Mouse (Mus musculus): ENCODE results near the gene Usp48. TPM values are rescaled to one million over a fixed set of nuclear protein-coding genes. Genes with fewer than 3 reads are reported as not detected.

Gene Usp48
- total and polyA plus RNA-seq, 3 experiments = 71.2 to 206 (median 137) TPM

- Histone ChIP-seq H3K27me3 (ENCODE audit: insufficient read depth, low read length) (peaks cover 12% of the 10 kb centered on the region), H3K4me1 (ENCODE audit: insufficient read depth, low read depth, low read length) (peaks cover 2% of the 10 kb centered on the region), H3K36me3 (replicated peaks) (no peaks in the 10 kb centered on the region), H3K9me3 (replicated peaks) (no peaks in the 10 kb centered on the region), H3K4me3 (ENCODE audit: low read depth, low read length) (no peak overlapping the region)
- TF ChIP-seq GATA2 (IDR thresholded peaks at IDR 0.05; ENCODE audit: borderline replicate concordance, low read depth, low read length) (no peak), TAL1 (conservative IDR thresholded peaks at IDR 0.05; ENCODE audit: low read depth, low read length) (no peak), CTCF (IDR thresholded peaks at IDR 0.05; ENCODE audit: low read depth, low read length) (no peak), POLR2AphosphoS5 (IDR thresholded peaks at IDR 0.05; ENCODE audit: insufficient replicate concordance, low read depth, low read length) (no peak), GATA1 (IDR thresholded peaks at IDR 0.05; ENCODE audit: borderline replicate concordance, low read length) (no peak)
- DNase-seq (ENCODE audit: low spot score) (no peak), ATAC-seq (ENCODE audit: extremely low read depth, insufficient number of reproducible peaks, low FRiP score, poor library complexity, severe bottlenecking) (no peak)
Measured at GRCm38 (mm10) chr4:137589586-137589985, 4.0 kb upstream of the Usp48 start.

- peaks cover 2% of the 10 kb centered on the region for H3K36me3 ChIP-seq (replicated peaks)
- no peak for ATAC-seq (ENCODE audit: extremely low read depth, insufficient number of reproducible peaks, low FRiP score, poor library complexity, severe bottlenecking)
- H3K9me3 ChIP-seq (replicated peaks) = no peaks in the 10 kb centered on the region
- no peak for TF ChIP-seq POLR2AphosphoS5 (IDR thresholded peaks at IDR 0.05; ENCODE audit: insufficient replicate concordance, low read depth, low read length)
- TF ChIP-seq TAL1 (conservative IDR thresholded peaks at IDR 0.05; ENCODE audit: low read depth, low read length) = no peak
- TF ChIP-seq GATA1 (IDR thresholded peaks at IDR 0.05; ENCODE audit: borderline replicate concordance, low read length) = no peak
- no peak for TF ChIP-seq GATA2 (IDR thresholded peaks at IDR 0.05; ENCODE audit: borderline replicate concordance, low read depth, low read length)
- no peak for TF ChIP-seq CTCF (IDR thresholded peaks at IDR 0.05; ENCODE audit: low read depth, low read length)
- H3K4me3 ChIP-seq (ENCODE audit: low read depth, low read length) = no peak overlapping the region
- peaks cover 12% of the 10 kb centered on the region for H3K27me3 ChIP-seq (ENCODE audit: insufficient read depth, low read length)
- no peak for DNase-seq (ENCODE audit: low spot score)
- H3K4me1 ChIP-seq (ENCODE audit: insufficient read depth, low read depth, low read length) = peaks cover 11% of the 10 kb centered on the region
Measured at GRCm38 (mm10) chr4:137590961-137591360, 2.6 kb upstream of the Usp48 start.

GRCm38 (mm10) chr4:137594496-137595270, 1.1 kb downstream of the Usp48 start:
- 0 out of 2 replicates have a peak, but pooled peaks have one; percentile 54 for ATAC-seq (ENCODE audit: extremely low read depth, insufficient number of reproducible peaks, low FRiP score, poor library complexity, severe bottlenecking)

GRCm38 (mm10) chr4:137597098-137597630, 3.6 kb downstream of the Usp48 start:
- peaks cover 57% of the 10 kb centered on the region for H3K4me1 ChIP-seq (ENCODE audit: insufficient read depth, low read depth, low read length)
- H3K4me3 ChIP-seq (ENCODE audit: low read depth, low read length) = no peak overlapping the region
- peaks cover 55% of the 10 kb centered on the region for H3K36me3 ChIP-seq (replicated peaks)
- DNase-seq (ENCODE audit: low spot score) = no peak
- no peak for TF ChIP-seq CTCF (IDR thresholded peaks at IDR 0.05; ENCODE audit: low read depth, low read length)
- H3K27me3 ChIP-seq (ENCODE audit: insufficient read depth, low read length) = no peaks in the 10 kb centered on the region
- no peaks in the 10 kb centered on the region for H3K9me3 ChIP-seq (replicated peaks)
- no peak for ATAC-seq (ENCODE audit: extremely low read depth, insufficient number of reproducible peaks, low FRiP score, poor library complexity, severe bottlenecking)

More at GRCm38 (mm10) chr4:137594496-137595270, 1.1 kb downstream of the Usp48 start:
- H3K9me3 ChIP-seq (replicated peaks) = no peaks in the 10 kb centered on the region
- peaks cover 34% of the 10 kb centered on the region for H3K36me3 ChIP-seq (replicated peaks)
- H3K27me3 ChIP-seq (ENCODE audit: insufficient read depth, low read length) = peaks cover 5% of the 10 kb centered on the region; the same call in 1 of the 2 replicates
- peak; percentile 68 for DNase-seq (ENCODE audit: low spot score)
- H3K4me3 ChIP-seq (ENCODE audit: low read depth, low read length) = peak overlapping the region; percentile 100
- H3K4me1 ChIP-seq (ENCODE audit: insufficient read depth, low read depth, low read length) = peaks cover 44% of the 10 kb centered on the region
- TF ChIP-seq POLR2AphosphoS5 (IDR thresholded peaks at IDR 0.05; ENCODE audit: insufficient replicate concordance, low read depth, low read length) (no peak; the same call in 1 of the 2 replicates), GATA1 (IDR thresholded peaks at IDR 0.05; ENCODE audit: borderline replicate concordance, low read length) (no peak)

- Histone ChIP-seq H3K9me3 (replicated peaks) (no peaks in the 10 kb centered on the region), H3K4me1 (ENCODE audit: insufficient read depth, low read depth, low read length) (peaks cover 66% of the 10 kb centered on the region), H3K4me3 (ENCODE audit: low read depth, low read length) (no peak overlapping the region), H3K27me3 (ENCODE audit: insufficient read depth, low read length) (no peaks in the 10 kb centered on the region), H3K36me3 (replicated peaks) (peaks cover 68% of the 10 kb centered on the region)
- ATAC-seq (ENCODE audit: extremely low read depth, insufficient number of reproducible peaks, low FRiP score, poor library complexity, severe bottlenecking) = no peak
- DNase-seq (ENCODE audit: low spot score) = no peak
- no peak for TF ChIP-seq CTCF (IDR thresholded peaks at IDR 0.05; ENCODE audit: low read depth, low read length)
- no peak for TF ChIP-seq TAL1 (conservative IDR thresholded peaks at IDR 0.05; ENCODE audit: low read depth, low read length)
- TF ChIP-seq GATA2 (IDR thresholded peaks at IDR 0.05; ENCODE audit: borderline replicate concordance, low read depth, low read length) = no peak
- no peak for TF ChIP-seq GATA1 (IDR thresholded peaks at IDR 0.05; ENCODE audit: borderline replicate concordance, low read length)
- no peak for TF ChIP-seq POLR2AphosphoS5 (IDR thresholded peaks at IDR 0.05; ENCODE audit: insufficient replicate concordance, low read depth, low read length)
Measured at GRCm38 (mm10) chr4:137598577-137598976, 5.0 kb downstream of the Usp48 start.

- no peaks in the 10 kb centered on the region for H3K27me3 ChIP-seq (ENCODE audit: insufficient read depth, low read length)
- ATAC-seq (ENCODE audit: extremely low read depth, insufficient number of reproducible peaks, low FRiP score, poor library complexity, severe bottlenecking) = no peak
- TF ChIP-seq CTCF (IDR thresholded peaks at IDR 0.05; ENCODE audit: low read depth, low read length) (no peak), POLR2AphosphoS5 (IDR thresholded peaks at IDR 0.05; ENCODE audit: insufficient replicate concordance, low read depth, low read length) (no peak), GATA2 (IDR thresholded peaks at IDR 0.05; ENCODE audit: borderline replicate concordance, low read depth, low read length) (no peak), GATA1 (IDR thresholded peaks at IDR 0.05; ENCODE audit: borderline replicate concordance, low read length) (no peak), TAL1 (conservative IDR thresholded peaks at IDR 0.05; ENCODE audit: low read depth, low read length) (no peak)
- peaks cover 91% of the 10 kb centered on the region for H3K36me3 ChIP-seq (replicated peaks)
- H3K4me3 ChIP-seq (ENCODE audit: low read depth, low read length) = no peak overlapping the region; the same call in 1 of the 2 replicates
- H3K4me1 ChIP-seq (ENCODE audit: insufficient read depth, low read depth, low read length) = peaks cover 42% of the 10 kb centered on the region
- DNase-seq (ENCODE audit: low spot score) = no peak
- H3K9me3 ChIP-seq (replicated peaks) = no peaks in the 10 kb centered on the region
Measured at GRCm38 (mm10) chr4:137603449-137604171, 10.1 kb downstream of the Usp48 start.

Measured in G1E (cell line).